8 mouse cellular contexts compared by ENCODE assay signal in genomic region chr2:174472818-174473549, GRCm38 (mm10). TPM values are rescaled to one million over a fixed set of nuclear protein-coding genes. Genes with fewer than 3 reads are reported as not detected.
DNase-seq lines count a peak whose midpoint lies in the region; ATAC-seq lines count a peak whose summit lies in the region.

TSS of gene Prelid3b (minus strand) at chr2:174473081.

- H3K36me3 ChIP-seq in intestine, embryonic 14.5 days (ENCODE audit: control insufficient read depth, insufficient read depth, low read length) = peaks cover 22% of the 10 kb centered on the region

- peak within 1 kb of the TSS; percentile 84 for H3K4me2 ChIP-seq in intestine, embryonic 14.5 days (ENCODE audit: low read length)

- H3K4me1 ChIP-seq in intestine, embryonic 14.5 days (replicated peaks; ENCODE audit: control insufficient read depth, insufficient read depth, low read length) = peaks cover 17% of the 10 kb centered on the region

- H3K9ac ChIP-seq in intestine, embryonic 14.5 days (ENCODE audit: low read length) = peak within 1 kb of the TSS; percentile 79

- under 1% methylated on average over 53 of the region's 53 CpGs for WGBS in intestine, embryonic 14.5 days

- H3K9me3 ChIP-seq in intestine, embryonic 14.5 days (ENCODE audit: control insufficient read depth, low read length) = no peaks in the 10 kb centered on the region

- intact Hi-C loops in left cerebral cortex, postnatal 14 days (cut with DNase I) = loop anchor here (5.0 kb wide), 1 partner anchor 199 kb away; no protein-coding TSS in a partner anchor

- DNase-seq in adrenal gland, adult 18-20 months (ENCODE audit: low spot score in 2 of 2) = peak; percentile 99
- DNase-seq in embryo, embryonic 11 days = peak; percentile 100
- DNase-seq in gastrocnemius, postnatal 25 days = peak; percentile 99
- peak; percentile 96 for DNase-seq in intestine, embryonic 14.5 days (ENCODE audit: low spot score)
- DNase-seq in left cerebral cortex, postnatal 14 days (ENCODE audit: low spot score in 2 of 2) = peak; percentile 99
- DNase-seq in mesoderm, embryonic 11.5 days (ENCODE audit: low read depth, low spot score) = peak; percentile 100
- DNase-seq in right cerebral cortex, postnatal 36 days (ENCODE audit: low spot score in 2 of 2) = peak; percentile 98 to 99
- DNase-seq in yolk sac, embryonic 10.5 days (ENCODE audit: low spot score) = peak; percentile 99

- H3K4me3 ChIP-seq in intestine, embryonic 14.5 days (ENCODE audit: low read depth, low read length) = peak within 1 kb of the TSS; percentile 79

- peak within 1 kb of the TSS; percentile 73 for H3K27ac ChIP-seq in intestine, embryonic 14.5 days (ENCODE audit: low read depth)

- peak; percentile 97 for ATAC-seq in intestine, embryonic 14.5 days (replicated peaks; ENCODE audit: low FRiP score, low TSS enrichment, low read depth)

- no peaks in the 10 kb centered on the region for H3K27me3 ChIP-seq in intestine, embryonic 14.5 days (replicated peaks; ENCODE audit: control insufficient read depth, insufficient read depth, low read length)

RNA-seq across cellular contexts. Expression of gene Prelid3b, which starts in this region (rescaled TPM):
- total RNA-seq in adrenal gland, adult 18-20 months (2021) = 100 to 1,000 TPM; 118 to 119 TPM
- 10 to 100 TPM; 51.4 to 52.9 TPM for total RNA-seq in gastrocnemius, postnatal 25 days (2021)
- polyA plus RNA-seq in intestine, embryonic 14.5 days (2014; fragmentation: Nextera tagmentation; extraction: Ambion mirVana) = 114 and 120 TPM in 2 replicates
- total RNA-seq in left cerebral cortex, postnatal 14 days (2021) = 10 to 100 TPM; 43.5 to 47.0 TPM

Comparison
In these comparisons a context has a peak if more than half of its experiments do, and no peak if none do; other contexts are left out.
1. Peak in every context shown above with its lines: DNase-seq, ATAC-seq, H3K4me3 ChIP-seq and H3K27ac ChIP-seq.